Mouse (Mus musculus) ES-Bruce4 (cell line): ENCODE data around the gene Gpc4.

ENCODE experiments used
- CTCF ChIP-seq: IDR thresholded peaks from one replicate; pipeline ENCODE4 v1.8.1; 2011; ENCODE audit warnings: low read depth, low read length
- POLR2A ChIP-seq: IDR thresholded peaks from one replicate; pipeline ENCODE4 v1.8.1; 2011; ENCODE audit warnings: low read length; ENCODE audit not compliant: insufficient read depth

- no peak for TF ChIP-seq POLR2A
- TF ChIP-seq CTCF, result no peak
Observed at GRCm38 (mm10) chrX:52138033-52138432, 27.0 kb downstream of the Gpc4 start.
